Mouse (Mus musculus): ENCODE measurements around the gene Spon1. TPM values are rescaled to one million over a fixed set of nuclear protein-coding genes. Genes with fewer than 3 reads are reported as not detected.

Gene Spon1
- polyA plus RNA-seq, 1 experiment from 2014 or later, result 150 TPM

DNA sequence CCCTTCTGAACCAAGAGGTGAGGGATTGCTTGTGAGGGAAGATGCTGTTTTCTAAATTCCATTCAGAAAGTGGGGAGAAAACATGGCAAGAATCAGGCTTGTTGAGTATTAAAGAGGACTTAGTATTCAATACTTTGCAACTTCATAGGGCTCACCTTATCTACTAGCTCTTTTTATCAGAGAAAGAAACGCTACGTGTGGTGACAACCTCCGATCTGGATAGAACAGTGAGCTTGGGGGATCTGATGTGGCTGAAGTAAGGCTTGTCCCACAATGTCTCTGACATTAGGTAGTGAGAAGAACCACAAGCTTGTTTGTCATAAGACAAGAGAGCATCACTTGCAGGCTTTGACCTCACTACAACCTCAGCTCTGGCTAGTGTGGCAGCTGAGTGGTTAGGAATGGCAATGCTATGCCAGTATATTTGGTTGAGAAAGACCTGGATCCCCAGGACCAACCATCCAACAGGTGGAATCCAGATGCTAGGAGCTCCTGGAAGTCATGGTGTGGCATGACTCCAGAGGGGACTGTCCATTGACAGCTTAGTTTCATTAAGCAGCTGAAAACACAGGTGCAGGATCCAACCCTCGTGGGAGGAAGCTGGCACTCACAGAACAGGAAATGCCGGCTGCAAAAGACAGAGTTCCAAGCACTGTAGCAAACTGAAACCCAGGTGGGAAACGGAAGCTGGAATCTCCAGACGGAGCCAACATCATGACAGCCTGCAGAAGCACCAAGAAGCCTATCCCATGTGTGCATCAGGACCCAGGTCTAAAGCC lies 81.4 kb downstream of the Spon1 start:
- WGBS, result 81% methylated on average over 7 of the region's 7 CpGs
- Histone ChIP-seq H3K4me3 (no peak overlapping the region), H3K4me1 (peaks cover 7% of the 10 kb centered on the region; the same call in 1 of the 2 replicates), H3K27ac (no peak overlapping the region), H3K4me2 (replicated peaks) (no peak overlapping the region), H3K36me3 (no peaks in the 10 kb centered on the region), H3K9me3 (replicated peaks) (no peaks in the 10 kb centered on the region), H3K9ac (no peak overlapping the region), H3K27me3 (no peaks in the 10 kb centered on the region)
- no peak for ATAC-seq (ENCODE audit: low FRiP score)

GRCm38 (mm10) chr7:113850389-113850788 lies 84.6 kb downstream of the Spon1 start:
- H3K4me2 ChIP-seq (replicated peaks), result no peak overlapping the region
- no peaks in the 10 kb centered on the region for H3K27me3 ChIP-seq
- 70% methylated on average over 4 of the region's 4 CpGs for WGBS
- H3K27ac ChIP-seq, result no peak overlapping the region
- H3K9ac ChIP-seq, result no peak overlapping the region
- ATAC-seq (ENCODE audit: low FRiP score), result no peak
- H3K4me1 ChIP-seq, result peaks cover 3% of the 10 kb centered on the region; the same call in 1 of the 2 replicates
- H3K4me3 ChIP-seq, result no peak overlapping the region
- H3K9me3 ChIP-seq (replicated peaks), result no peaks in the 10 kb centered on the region
- H3K36me3 ChIP-seq, result no peaks in the 10 kb centered on the region

- H3K4me2 ChIP-seq (replicated peaks), result no peak overlapping the region
- H3K27me3 ChIP-seq, result no peaks in the 10 kb centered on the region
These were observed 89.6 kb downstream of the Spon1 start for GRCm38 (mm10) chr7:113855396-113855795.

GRCm38 (mm10) chr7:113856067-113856466 lies 90.3 kb downstream of the Spon1 start:
- Histone ChIP-seq H3K9ac (no peak overlapping the region), H3K9me3 (replicated peaks) (no peaks in the 10 kb centered on the region), H3K27ac (no peak overlapping the region), H3K4me3 (no peak overlapping the region), H3K4me1 (no peaks in the 10 kb centered on the region), H3K27me3 (no peaks in the 10 kb centered on the region), H3K36me3 (no peaks in the 10 kb centered on the region), H3K4me2 (replicated peaks) (no peak overlapping the region)
- ATAC-seq (ENCODE audit: low FRiP score), result no peak
- 68% methylated on average over 3 of the region's 3 CpGs for WGBS

More at GRCm38 (mm10) chr7:113855396-113855795, 89.6 kb downstream of the Spon1 start:
- Histone ChIP-seq H3K36me3 (no peaks in the 10 kb centered on the region), H3K9ac (no peak overlapping the region), H3K9me3 (replicated peaks) (no peaks in the 10 kb centered on the region), H3K4me1 (no peaks in the 10 kb centered on the region), H3K4me3 (no peak overlapping the region), H3K27ac (no peak overlapping the region)
- ATAC-seq (ENCODE audit: low FRiP score), result no peak
- 76% methylated on average over 4 of the region's 4 CpGs for WGBS

- H3K27me3 ChIP-seq, result no peaks in the 10 kb centered on the region
- 77% methylated on average over 5 of the region's 5 CpGs for WGBS
- H3K4me3 ChIP-seq, result no peak overlapping the region
- no peaks in the 10 kb centered on the region for H3K36me3 ChIP-seq
- ATAC-seq (ENCODE audit: low FRiP score), result no peak
- H3K4me2 ChIP-seq (replicated peaks), result no peak overlapping the region
- no peaks in the 10 kb centered on the region for H3K4me1 ChIP-seq
- no peak overlapping the region for H3K27ac ChIP-seq
- H3K9me3 ChIP-seq (replicated peaks), result no peaks in the 10 kb centered on the region
- no peak overlapping the region for H3K9ac ChIP-seq
These were observed 93.7 kb downstream of the Spon1 start for GRCm38 (mm10) chr7:113859480-113859881.

GRCm38 (mm10) chr7:113861964-113862363 lies 96.2 kb downstream of the Spon1 start:
- H3K27me3 ChIP-seq, result no peaks in the 10 kb centered on the region
- no peaks in the 10 kb centered on the region for H3K36me3 ChIP-seq
- WGBS, result 91% methylated on average over 4 of the region's 4 CpGs
- H3K4me3 ChIP-seq, result no peak overlapping the region
- ATAC-seq (ENCODE audit: low FRiP score), result no peak
- no peaks in the 10 kb centered on the region for H3K4me1 ChIP-seq
- no peak overlapping the region for H3K9ac ChIP-seq
- no peak overlapping the region for H3K4me2 ChIP-seq (replicated peaks)
- H3K27ac ChIP-seq, result no peak overlapping the region
- no peaks in the 10 kb centered on the region for H3K9me3 ChIP-seq (replicated peaks)

DNA sequence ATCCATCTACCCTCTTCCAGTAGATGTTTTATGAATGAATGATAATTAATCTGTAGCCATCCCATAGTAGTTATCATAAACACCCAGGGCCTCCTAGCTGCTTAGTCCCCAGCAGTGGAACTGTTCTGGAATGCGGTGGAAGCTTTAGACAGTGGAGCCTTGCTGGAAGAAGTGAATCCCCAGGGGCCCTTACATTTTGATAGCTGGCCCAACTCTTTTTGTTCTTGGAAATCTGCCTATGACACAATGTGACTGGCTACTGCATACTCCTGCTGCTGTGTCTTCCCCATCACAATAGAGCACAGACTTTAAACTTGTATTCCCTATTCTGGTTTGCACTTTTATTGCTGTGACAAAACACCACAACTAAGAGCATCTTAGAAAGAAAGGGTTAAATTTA lies 107.0 kb downstream of the Spon1 start:
- Histone ChIP-seq H3K9ac (no peak overlapping the region), H3K9me3 (replicated peaks) (no peaks in the 10 kb centered on the region), H3K4me2 (replicated peaks) (no peak overlapping the region), H3K36me3 (no peaks in the 10 kb centered on the region), H3K27ac (no peak overlapping the region), H3K4me1 (no peaks in the 10 kb centered on the region), H3K27me3 (no peaks in the 10 kb centered on the region), H3K4me3 (no peak overlapping the region)
- 83% methylated on average over 1 of the region's 1 CpGs for whole genome bisulfite sequencing
- no peak for ATAC-seq (ENCODE audit: low FRiP score)

GRCm38 (mm10) chr7:113877451-113877850 lies 111.7 kb downstream of the Spon1 start:
- no peak for ATAC-seq (ENCODE audit: low FRiP score)
- Histone ChIP-seq H3K9me3 (replicated peaks) (no peaks in the 10 kb centered on the region), H3K4me3 (no peak overlapping the region), H3K9ac (no peak overlapping the region), H3K4me1 (no peaks in the 10 kb centered on the region), H3K4me2 (replicated peaks) (no peak overlapping the region), H3K27me3 (no peaks in the 10 kb centered on the region), H3K36me3 (no peaks in the 10 kb centered on the region), H3K27ac (no peak overlapping the region)
- WGBS, result 88% methylated on average over 4 of the region's 4 CpGs

GRCm38 (mm10) chr7:113877926-113878325 lies 112.1 kb downstream of the Spon1 start:
- Histone ChIP-seq H3K9ac (no peak overlapping the region), H3K27me3 (no peaks in the 10 kb centered on the region), H3K4me1 (no peaks in the 10 kb centered on the region), H3K36me3 (no peaks in the 10 kb centered on the region), H3K9me3 (replicated peaks) (no peaks in the 10 kb centered on the region), H3K4me3 (no peak overlapping the region), H3K4me2 (replicated peaks) (no peak overlapping the region), H3K27ac (no peak overlapping the region)
- ATAC-seq (ENCODE audit: low FRiP score), result no peak
- WGBS, result 84% methylated on average over 5 of the region's 5 CpGs

DNA sequence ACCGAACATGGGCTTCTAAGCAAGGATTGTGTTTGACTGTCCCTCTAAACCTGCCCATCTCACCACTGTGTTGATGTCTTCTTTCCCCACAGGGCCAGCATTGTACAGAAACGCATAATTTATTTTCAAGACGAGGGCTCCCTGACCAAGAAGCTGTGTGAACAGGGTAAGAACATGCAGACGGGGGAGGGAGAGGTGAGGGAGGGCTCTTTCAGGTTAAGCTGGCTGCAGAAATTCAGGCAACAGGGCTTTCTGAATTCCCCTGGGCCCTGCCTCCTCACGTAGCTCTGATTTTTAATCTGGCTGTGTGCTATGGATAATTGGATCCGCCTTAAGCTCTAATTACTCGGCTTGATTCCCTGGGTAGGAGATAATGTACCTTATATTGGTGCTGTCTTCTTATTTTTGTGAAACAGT lies 113.3 kb downstream of the Spon1 start:
- WGBS, result 58% methylated on average over 7 of the region's 7 CpGs
- H3K9ac ChIP-seq, result no peak overlapping the region
- H3K27me3 ChIP-seq, result no peaks in the 10 kb centered on the region
- peak overlapping the region; percentile 31; the same call in 1 of the 2 replicates for H3K27ac ChIP-seq
- H3K4me1 ChIP-seq, result no peaks in the 10 kb centered on the region
- no peak overlapping the region for H3K4me3 ChIP-seq
- H3K9me3 ChIP-seq (replicated peaks), result no peaks in the 10 kb centered on the region
- H3K36me3 ChIP-seq, result no peaks in the 10 kb centered on the region
- no peak overlapping the region for H3K4me2 ChIP-seq (replicated peaks)
- peak; percentile 60 for ATAC-seq (ENCODE audit: low FRiP score)

DNA sequence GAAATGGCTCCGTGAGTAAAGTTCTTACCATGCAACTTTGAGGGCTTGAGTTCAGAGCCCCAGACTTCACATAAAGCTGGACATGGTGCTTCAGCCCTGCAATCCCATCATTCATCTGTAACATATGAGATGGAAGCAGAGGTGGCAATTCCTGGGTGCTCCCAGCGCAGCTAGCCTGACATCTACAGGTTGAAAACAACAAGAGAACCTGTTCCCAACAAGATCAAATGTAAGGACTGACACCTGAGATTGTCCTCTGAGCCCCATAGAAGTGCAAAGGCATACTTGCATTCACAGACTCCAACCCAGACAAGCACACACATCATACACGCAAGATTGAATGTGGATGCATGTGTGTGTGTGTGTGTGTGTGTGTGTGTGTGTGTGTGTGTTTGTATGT lies 114.2 kb downstream of the Spon1 start:
- no peak for ATAC-seq (ENCODE audit: low FRiP score)
- 85% methylated on average over 3 of the region's 3 CpGs for WGBS
- H3K4me1 ChIP-seq, result no peaks in the 10 kb centered on the region
- H3K9ac ChIP-seq, result no peak overlapping the region
- H3K27me3 ChIP-seq, result no peaks in the 10 kb centered on the region
- H3K4me2 ChIP-seq (replicated peaks), result no peak overlapping the region
- H3K36me3 ChIP-seq, result no peaks in the 10 kb centered on the region
- H3K9me3 ChIP-seq (replicated peaks), result no peaks in the 10 kb centered on the region
- no peak overlapping the region for H3K27ac ChIP-seq
- H3K4me3 ChIP-seq, result no peak overlapping the region

DNA sequence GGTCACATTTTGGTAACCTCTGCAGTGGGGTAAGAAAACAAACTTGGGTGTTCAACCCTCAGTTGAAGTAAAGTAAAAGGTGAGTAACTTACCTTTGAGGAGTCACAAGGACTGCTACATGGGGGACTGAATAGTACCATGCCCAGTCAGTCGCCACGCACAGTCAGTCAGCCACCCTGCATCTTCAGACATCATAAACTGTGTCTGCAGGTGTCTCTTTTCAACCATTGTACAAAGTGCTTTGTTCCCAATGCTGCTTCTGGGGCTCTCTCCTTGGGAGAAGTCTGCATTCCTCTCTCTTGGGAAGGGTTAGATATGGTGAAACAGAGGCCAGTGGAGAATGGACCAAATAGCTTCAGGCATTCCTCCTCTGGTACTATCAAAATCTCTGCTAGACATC lies 125.0 kb downstream of the Spon1 start:
- Histone ChIP-seq H3K9ac (no peak overlapping the region), H3K4me1 (no peaks in the 10 kb centered on the region), H3K27ac (no peak overlapping the region), H3K9me3 (replicated peaks) (0 out of 2 replicates have a peak, but pooled peaks cover 7% of the 10 kb centered on the region), H3K4me3 (no peak overlapping the region), H3K4me2 (replicated peaks) (no peak overlapping the region), H3K27me3 (no peaks in the 10 kb centered on the region), H3K36me3 (no peaks in the 10 kb centered on the region)
- 94% methylated on average over 2 of the region's 2 CpGs for WGBS
- ATAC-seq (ENCODE audit: low FRiP score), result no peak

- Histone ChIP-seq H3K9me3 (replicated peaks) (0 out of 2 replicates have a peak, but pooled peaks cover 7% of the 10 kb centered on the region), H3K9ac (no peak overlapping the region), H3K4me1 (no peaks in the 10 kb centered on the region), H3K4me3 (no peak overlapping the region), H3K27ac (no peak overlapping the region), H3K4me2 (replicated peaks) (no peak overlapping the region), H3K36me3 (no peaks in the 10 kb centered on the region), H3K27me3 (no peaks in the 10 kb centered on the region)
- WGBS, result 92% methylated on average over 6 of the region's 6 CpGs
- ATAC-seq (ENCODE audit: low FRiP score), result no peak
These were observed 125.7 kb downstream of the Spon1 start for GRCm38 (mm10) chr7:113891491-113891890.

All from hindbrain, embryonic 12.5 days (tissue).